Mouse (Mus musculus) midbrain, postnatal 0 days (tissue): ENCODE results near the gene Fgf18. TPM values are rescaled to one million over a fixed set of nuclear protein-coding genes. Genes with fewer than 3 reads are reported as not detected.

Source experiments
- ATAC-seq: fragments of 200-750 bp; cut with Nextera tagmentation; 2 replicates; pipeline ENCODE4 v1.8.0; 2017; ENCODE audit warnings: moderate number of reproducible peaks, mild to moderate bottlenecking, moderate TSS enrichment, moderate library complexity; ENCODE audit not compliant: low FRiP score
- DNase-seq: peaks from one replicate; pipeline ENCODE4 v3.0.0-alpha.2; 2015; ENCODE audit warnings: low spot score
- H3K27ac ChIP-seq: fragments of 300-500 bp; sonication (generic); 2 replicates; pipeline ENCODE4 v1.5.1; 2014; ENCODE audit warnings: low read depth, mild to moderate bottlenecking, low read length, mixed read lengths
- H3K27me3 ChIP-seq: fragments of 300-500 bp; sonication (generic); 2 replicates; pipeline ENCODE4 v1.6.1; 2014; ENCODE audit warnings: low read length, control low read depth, mixed read lengths; ENCODE audit not compliant: insufficient read depth
- H3K36me3 ChIP-seq: fragments of 300-500 bp; sonication (generic); 2 replicates; pipeline ENCODE4 v1.6.1; 2014; ENCODE audit warnings: low read length, control low read depth, mixed read lengths; ENCODE audit not compliant: insufficient read depth
- H3K4me1 ChIP-seq: fragments of 300-500 bp; sonication (generic); 2 replicates; pipeline ENCODE4 v1.6.1; 2014; ENCODE audit warnings: mild to moderate bottlenecking, control low read depth, antibody characterized with exemption, low read length, mixed read lengths; ENCODE audit not compliant: insufficient read depth
- H3K4me2 ChIP-seq: fragments of 300-500 bp; sonication (generic); 2 replicates; pipeline ENCODE4 v1.6.1; 2014; ENCODE audit warnings: low read depth, mild to moderate bottlenecking, low read length, mixed read lengths; ENCODE audit not compliant: poor library complexity, severe bottlenecking
- H3K4me3 ChIP-seq: fragments of 300-500 bp; sonication (generic); 2 replicates; pipeline ENCODE4 v1.5.1; 2014; ENCODE audit warnings: low read depth, mild to moderate bottlenecking, low read length, moderate library complexity
- H3K9ac ChIP-seq: fragments of 300-500 bp; sonication (generic); replicated peaks from 2 replicates; pipeline ENCODE4 v1.6.1; 2014; ENCODE audit warnings: mild to moderate bottlenecking, low read length, moderate library complexity, mixed read lengths; ENCODE audit not compliant: poor library complexity, severe bottlenecking
- H3K9me3 ChIP-seq: fragments of 300-500 bp; sonication (generic); 2 replicates; pipeline ENCODE4 v1.6.1; 2016; ENCODE audit warnings: low read length, control low read depth
- CTCF ChIP-seq: IDR thresholded peaks from 2 replicates; pipeline ENCODE4 v1.5.1; 2016; ENCODE audit warnings: antibody characterized with exemption, mild to moderate bottlenecking
- WGBS: fragments of 180-500 bp; shearing (Covaris S2); extraction: QIAGEN DNeasy Blood & Tissue Kit; methylation state at CpG from one replicate; pipeline ENCODE4 v1.1.7; 2014; 5-methylcytosine and 5-hydroxymethylcytosine counted together
- polyA plus RNA-seq: library from polyadenylated mRNA; unstranded; fragments of >200 nt; fragmentation: Nextera tagmentation; extraction: Ambion mirVana; gene quantifications from 2 replicates; pipeline ENCODE4 v1.2.1, GENCODE M21; 2015
- total RNA-seq: library from RNA; depleted of rRNA; stranded (reverse); fragments of >200 nt; gene quantifications from 2 replicates; pipeline ENCODE4 v1.2.3, GENCODE M21; 2014

The Fgf18 gene
- total and polyA plus RNA-seq, 2 experiments from 2014 or later = 6.5 to 6.7 TPM

GRCm38 (mm10) chr11:33104911-33105316 lies 42.3 kb downstream of the Fgf18 start:
- Histone ChIP-seq H3K9ac (no peak overlapping the region), H3K4me3 (no peak overlapping the region), H3K4me2 (no peak overlapping the region), H3K27me3 (no peaks in the 10 kb centered on the region), H3K36me3 (no peaks in the 10 kb centered on the region), H3K9me3 (no peaks in the 10 kb centered on the region), H3K27ac (no peak overlapping the region), H3K4me1 (no peaks in the 10 kb centered on the region)
- 70% methylated on average over 8 of the region's 8 CpGs for WGBS
- peak; percentile 72 for DNase-seq
- no peak for TF ChIP-seq CTCF
- peak; percentile 49; the same call in 1 of the 2 replicates for ATAC-seq

GRCm38 (mm10) chr11:33103291-33103943 lies 43.8 kb downstream of the Fgf18 start:
- Histone ChIP-seq H3K4me2 (no peak overlapping the region), H3K9ac (no peak overlapping the region), H3K4me3 (no peak overlapping the region), H3K4me1 (no peaks in the 10 kb centered on the region), H3K36me3 (no peaks in the 10 kb centered on the region), H3K27me3 (no peaks in the 10 kb centered on the region), H3K9me3 (no peaks in the 10 kb centered on the region), H3K27ac (no peak overlapping the region)
- no peak for DNase-seq
- WGBS = 90% methylated on average over 13 of the region's 13 CpGs
- no peak for TF ChIP-seq CTCF
- ATAC-seq = no peak

- Histone ChIP-seq H3K27ac (no peak overlapping the region), H3K27me3 (no peaks in the 10 kb centered on the region), H3K4me3 (no peak overlapping the region; the same call in 1 of the 2 replicates), H3K4me2 (peak overlapping the region; percentile 39), H3K4me1 (no peaks in the 10 kb centered on the region), H3K9me3 (no peaks in the 10 kb centered on the region), H3K9ac (0 out of 2 replicates have a peak overlapping the region, but pooled peaks have one; percentile 24), H3K36me3 (no peaks in the 10 kb centered on the region)
- 29% methylated on average over 10 of the region's 10 CpGs for WGBS
- DNase-seq (no peak), ATAC-seq (peak; percentile 50; the same call in 1 of the 2 replicates)
- no peak for TF ChIP-seq CTCF
Observed at GRCm38 (mm10) chr11:33100027-33100507, 47.1 kb downstream of the Fgf18 start.

GRCm38 (mm10) chr11:33099425-33099824 lies 47.8 kb downstream of the Fgf18 start:
- 44% methylated on average over 4 of the region's 4 CpGs for WGBS

GRCm38 (mm10) chr11:33098446-33098845 lies 48.8 kb downstream of the Fgf18 start:
- H3K4me3 ChIP-seq = no peak overlapping the region

More at GRCm38 (mm10) chr11:33099425-33099824, 47.8 kb downstream of the Fgf18 start:
- H3K4me1 ChIP-seq = no peaks in the 10 kb centered on the region
- ATAC-seq (no peak), DNase-seq (no peak)
- no peak overlapping the region for H3K9ac ChIP-seq
- no peaks in the 10 kb centered on the region for H3K27me3 ChIP-seq
- TF ChIP-seq CTCF = no peak
- no peak overlapping the region for H3K4me3 ChIP-seq
- no peaks in the 10 kb centered on the region for H3K36me3 ChIP-seq
- no peak overlapping the region for H3K27ac ChIP-seq
- H3K9me3 ChIP-seq = no peaks in the 10 kb centered on the region
- H3K4me2 ChIP-seq = no peak overlapping the region

GRCm38 (mm10) chr11:33097855-33098254 lies 49.3 kb downstream of the Fgf18 start:
- DNase-seq (no peak), ATAC-seq (no peak)
- Histone ChIP-seq H3K9ac (no peak overlapping the region), H3K4me3 (no peak overlapping the region), H3K4me1 (no peaks in the 10 kb centered on the region), H3K9me3 (no peaks in the 10 kb centered on the region), H3K36me3 (no peaks in the 10 kb centered on the region), H3K27ac (no peak overlapping the region), H3K27me3 (no peaks in the 10 kb centered on the region), H3K4me2 (no peak overlapping the region)
- 46% methylated on average over 8 of the region's 8 CpGs for WGBS
- peak; percentile 66 for TF ChIP-seq CTCF

More at GRCm38 (mm10) chr11:33098446-33098845, 48.8 kb downstream of the Fgf18 start:
- Histone ChIP-seq H3K9ac (no peak overlapping the region), H3K4me1 (no peaks in the 10 kb centered on the region), H3K27me3 (no peaks in the 10 kb centered on the region), H3K4me2 (no peak overlapping the region), H3K27ac (no peak overlapping the region), H3K36me3 (no peaks in the 10 kb centered on the region), H3K9me3 (no peaks in the 10 kb centered on the region)
- WGBS = 87% methylated on average over 12 of the region's 12 CpGs
- DNase-seq = no peak
- no peak for TF ChIP-seq CTCF
- no peak for ATAC-seq
